Mouse (Mus musculus) cerebellum, postnatal 10 days (tissue): ENCODE results near the gene Osbpl8.

Experiments used
- DNase-seq, 2 experiments: peaks; one replicate each; pipeline ENCODE4 v3.0.0; 2021; ENCODE audit warnings: mixed read lengths in 2 of 2

Osbpl8 gene

GRCm38 (mm10) chr10:111242677-111243076 is 78.1 kb downstream of the Osbpl8 start:
- no peak for DNase-seq

- no peak for DNase-seq
Measured at GRCm38 (mm10) chr10:111247609-111248008, 83.1 kb downstream of the Osbpl8 start.

- DNase-seq = peak; percentile 14 to 22
Measured at GRCm38 (mm10) chr10:111248177-111248576, 83.6 kb downstream of the Osbpl8 start.

- DNase-seq = no peak
Measured at GRCm38 (mm10) chr10:111250192-111250591, 85.6 kb downstream of the Osbpl8 start.

GRCm38 (mm10) chr10:111251666-111252065 is 87.1 kb downstream of the Osbpl8 start:
- no peak for DNase-seq

GRCm38 (mm10) chr10:111255228-111255627 is 90.7 kb downstream of the Osbpl8 start:
- no peak for DNase-seq

GRCm38 (mm10) chr10:111256156-111256555 is 91.6 kb downstream of the Osbpl8 start:
- no peak for DNase-seq

- no peak for DNase-seq
Measured at GRCm38 (mm10) chr10:111257358-111257757, 92.8 kb downstream of the Osbpl8 start.

- no peak for DNase-seq
Measured at GRCm38 (mm10) chr10:111258256-111258655, 93.7 kb downstream of the Osbpl8 start.

- no peak for DNase-seq
Measured at GRCm38 (mm10) chr10:111271687-111272086, 107.1 kb downstream of the Osbpl8 start.

GRCm38 (mm10) chr10:111272905-111273304 is 108.4 kb downstream of the Osbpl8 start:
- no peak for DNase-seq

- DNase-seq = no peak
Measured at GRCm38 (mm10) chr10:111273463-111274088, 109.0 kb downstream of the Osbpl8 start.

GRCm38 (mm10) chr10:111275822-111276221 is 111.3 kb downstream of the Osbpl8 start:
- no peak for DNase-seq

GRCm38 (mm10) chr10:111297631-111298030 is 133.1 kb downstream of the Osbpl8 start:
- no peak for DNase-seq

GRCm38 (mm10) chr10:111298140-111299098 is 133.9 kb downstream of the Osbpl8 start, which contains the start of gene Bbs10:
Bbs10 (plus strand) TSS chr10:111298679.
- peak; percentile 99 for DNase-seq

GRCm38 (mm10) chr10:111299591-111299990 is 135.0 kb downstream of the Osbpl8 start:
- peak; percentile 23 to 47 for DNase-seq

- no peak for DNase-seq
Measured at GRCm38 (mm10) chr10:111301041-111301440, 136.5 kb downstream of the Osbpl8 start.

GRCm38 (mm10) chr10:111302486-111302885 is 137.9 kb downstream of the Osbpl8 start:
- no peak for DNase-seq

- DNase-seq = no peak
Measured at GRCm38 (mm10) chr10:111308850-111309501, 144.4 kb downstream of the Osbpl8 start.

- DNase-seq = no peak
Measured at GRCm38 (mm10) chr10:111313282-111313681, 148.7 kb downstream of the Osbpl8 start.

GRCm38 (mm10) chr10:111314636-111315395 is 150.3 kb downstream of the Osbpl8 start:
- DNase-seq = no peak

- DNase-seq = no peak
Measured at GRCm38 (mm10) chr10:111315940-111316339, 151.4 kb downstream of the Osbpl8 start.
